Mouse (Mus musculus): ENCODE results near the gene Cdc34.
"Not testable (repeated sequence)": the region's sequence is repeated elsewhere in the genome, so short reads cannot be mapped to it uniquely, and the experiment has no call there.

Gene Cdc34

GRCm38 (mm10) chr10:79695231-79696128 is 13.5 kb downstream of the Cdc34 start:
- peak; percentile 76 for DNase-seq (ENCODE audit: low read depth)

- DNase-seq (ENCODE audit: low read depth): peak; percentile 81
Observed at GRCm38 (mm10) chr10:79696129-79696651, 14.2 kb downstream of the Cdc34 start.

- no peak for DNase-seq (ENCODE audit: low read depth)
Observed at GRCm38 (mm10) chr10:79697916-79698315, 15.9 kb downstream of the Cdc34 start.

- no peak for DNase-seq (ENCODE audit: low read depth)
Observed at GRCm38 (mm10) chr10:79698459-79698858, 16.5 kb downstream of the Cdc34 start.

- DNase-seq (ENCODE audit: low read depth): no peak
Observed at GRCm38 (mm10) chr10:79700676-79701075, 18.7 kb downstream of the Cdc34 start.

GRCm38 (mm10) chr10:79701443-79702129 is 19.6 kb downstream of the Cdc34 start:
- DNase-seq (ENCODE audit: low read depth): peak; percentile 84

GRCm38 (mm10) chr10:79702970-79703369 is 21.0 kb downstream of the Cdc34 start:
- not testable (repeated sequence) for DNase-seq (ENCODE audit: low read depth)

- no peak for DNase-seq (ENCODE audit: low read depth)
Observed at GRCm38 (mm10) chr10:79703541-79703940, 21.5 kb downstream of the Cdc34 start.

GRCm38 (mm10) chr10:79704065-79704969 is 22.3 kb downstream of the Cdc34 start, which contains the start of gene Bsg:
Gene Bsg, plus strand, starts transcription at chr10:79704491.
- DNase-seq (ENCODE audit: low read depth): peak; percentile 96

- DNase-seq (ENCODE audit: low read depth): no peak
Observed at GRCm38 (mm10) chr10:79704970-79705360, 23.0 kb downstream of the Cdc34 start.

- DNase-seq (ENCODE audit: low read depth): no peak
Observed at GRCm38 (mm10) chr10:79705951-79706350, 24.0 kb downstream of the Cdc34 start.

- no peak for DNase-seq (ENCODE audit: low read depth)
Observed at GRCm38 (mm10) chr10:79706406-79707094, 24.6 kb downstream of the Cdc34 start.

GRCm38 (mm10) chr10:79707162-79707561 is 25.2 kb downstream of the Cdc34 start:
- no peak for DNase-seq (ENCODE audit: low read depth)

GRCm38 (mm10) chr10:79707759-79708158 is 25.8 kb downstream of the Cdc34 start:
- no peak for DNase-seq (ENCODE audit: low read depth)

GRCm38 (mm10) chr10:79708668-79709067 is 26.7 kb downstream of the Cdc34 start:
- no peak for DNase-seq (ENCODE audit: low read depth)

- no peak for DNase-seq (ENCODE audit: low read depth)
Observed at GRCm38 (mm10) chr10:79709307-79709706, 27.3 kb downstream of the Cdc34 start.

- DNase-seq (ENCODE audit: low read depth): no peak
Observed at GRCm38 (mm10) chr10:79712029-79712428, 30.0 kb downstream of the Cdc34 start.

GRCm38 (mm10) chr10:79712499-79713126 is 30.6 kb downstream of the Cdc34 start:
- DNase-seq (ENCODE audit: low read depth): no peak

GRCm38 (mm10) chr10:79713163-79713562 is 31.2 kb downstream of the Cdc34 start:
- no peak for DNase-seq (ENCODE audit: low read depth)

- no peak for DNase-seq (ENCODE audit: low read depth)
Observed at GRCm38 (mm10) chr10:79714996-79715395, 33.0 kb downstream of the Cdc34 start.
